Comparison of ENCODE assay signal across 27 mouse cellular contexts in genomic region chr3:78073040-78073439, GRCm38 (mm10).
DNase-seq lines count a peak whose midpoint lies in the region; ATAC-seq and TF ChIP-seq lines count a peak whose summit lies in the region.
"Had no signal": no experiment of that assay in that cellular context is flagged by ENCODE, and none has a peak within 500 bp of the region (broad histone marks: within the 10 kb centered on the region; RNA-seq: fewer than 3 reads in every experiment).

No protein-coding gene starts in this region.

- no peak overlapping the region for H3K4me2 ChIP-seq in neural tube, embryonic 12.5 days (replicated peaks)
- H3K4me2 ChIP-seq in neural tube, embryonic 15.5 days = no peak overlapping the region
- H3K4me2 ChIP-seq: embryonic facial prominence, embryonic 12.5 days; forebrain, embryonic 12.5 days; heart, embryonic 15.5 days; intestine, embryonic 15.5 days; limb, embryonic 12.5 days; liver, embryonic 15.5 days; lung, embryonic 14.5 days; midbrain, embryonic 11.5 days had no signal

- no peaks in the 10 kb centered on the region for H3K4me1 ChIP-seq in neural tube, embryonic 12.5 days
- H3K4me1 ChIP-seq in neural tube, embryonic 15.5 days = no peaks in the 10 kb centered on the region
- H3K4me1 ChIP-seq in embryonic facial prominence, embryonic 10.5 days = no peaks in the 10 kb centered on the region
- peaks cover 7% of the 10 kb centered on the region; the same call in 1 of the 2 replicates for H3K4me1 ChIP-seq in limb, embryonic 10.5 days
- H3K4me1 ChIP-seq: embryonic facial prominence, embryonic 12.5 days; forebrain, embryonic 12.5 days; heart, embryonic 15.5 days; intestine, embryonic 15.5 days; liver, embryonic 15.5 days had no signal

- ATAC-seq in neural tube, embryonic 12.5 days (ENCODE audit: low FRiP score, low read depth) = 0 out of 2 replicates have a peak, but pooled peaks have one; percentile 21
- ATAC-seq in neural tube, embryonic 15.5 days (ENCODE audit: low FRiP score) = no peak
- ATAC-seq: hindbrain, embryonic 16.5 days; intestine, embryonic 15.5 days; midbrain, embryonic 16.5 days had no signal

- DNase-seq in embryonic facial prominence, embryonic 10.5 days (ENCODE audit: low spot score) = peak; percentile 21
- peak; percentile 44 for DNase-seq in limb, embryonic 10.5 days (ENCODE audit: low spot score)
- DNase-seq in layer of hippocampus, adult 2 months (ENCODE audit: low spot score in 2 of 2) = no peak
- DNase-seq in ovary, postnatal 14 days (ENCODE audit: low spot score) = no peak
- DNase-seq in kidney, adult 18-20 months = no peak
- DNase-seq: adrenal gland, postnatal 10 days; B cell, adult 2 months; cerebellum, adult 11-12 months; cerebellum, adult 9-11 months; kidney, adult 9 months; kidney, postnatal 10 days; layer of hippocampus, adult 9-11 months; lung, embryonic 14.5 days; thymus, postnatal 4 days had no signal

- H3K27me3 ChIP-seq in neural tube, embryonic 12.5 days (replicated peaks) = no peaks in the 10 kb centered on the region
- H3K27me3 ChIP-seq in neural tube, embryonic 15.5 days (replicated peaks) = no peaks in the 10 kb centered on the region
- H3K27me3 ChIP-seq in embryonic facial prominence, embryonic 10.5 days (replicated peaks; ENCODE audit: low read depth, poor library complexity, severe bottlenecking) = no peaks in the 10 kb centered on the region
- no peaks in the 10 kb centered on the region for H3K27me3 ChIP-seq in limb, embryonic 10.5 days (ENCODE audit: low read depth, poor library complexity, severe bottlenecking)
- H3K27me3 ChIP-seq: CH12.LX; embryonic facial prominence, embryonic 12.5 days; forebrain, embryonic 12.5 days; heart, embryonic 15.5 days; intestine, embryonic 15.5 days; limb, embryonic 12.5 days; liver, embryonic 15.5 days had no signal

- no peak overlapping the region for H3K4me3 ChIP-seq in neural tube, embryonic 12.5 days
- H3K4me3 ChIP-seq in neural tube, embryonic 15.5 days (replicated peaks) = no peak overlapping the region
- H3K4me3 ChIP-seq in embryonic facial prominence, embryonic 10.5 days = no peak overlapping the region
- H3K4me3 ChIP-seq in limb, embryonic 10.5 days = no peak overlapping the region
- no peak overlapping the region for H3K4me3 ChIP-seq in layer of hippocampus, adult 2 months
- H3K4me3 ChIP-seq: embryonic facial prominence, embryonic 12.5 days; erythroblast, embryonic 14.5 days; forebrain, embryonic 12.5 days; heart, embryonic 15.5 days; intestine, embryonic 15.5 days; limb, embryonic 12.5 days; liver, embryonic 15.5 days had no signal

- no peak overlapping the region for H3K27ac ChIP-seq in neural tube, embryonic 12.5 days
- H3K27ac ChIP-seq in neural tube, embryonic 15.5 days (replicated peaks) = no peak overlapping the region
- no peak overlapping the region for H3K27ac ChIP-seq in embryonic facial prominence, embryonic 10.5 days (replicated peaks)
- no peak overlapping the region for H3K27ac ChIP-seq in limb, embryonic 10.5 days
- no peak overlapping the region for H3K27ac ChIP-seq in layer of hippocampus, adult 2 months
- H3K27ac ChIP-seq: embryonic facial prominence, embryonic 12.5 days; forebrain, embryonic 12.5 days; heart, embryonic 15.5 days; intestine, embryonic 15.5 days; limb, embryonic 12.5 days; liver, embryonic 15.5 days had no signal

- H3K36me3 ChIP-seq in neural tube, embryonic 12.5 days = no peaks in the 10 kb centered on the region
- H3K36me3 ChIP-seq in neural tube, embryonic 15.5 days = no peaks in the 10 kb centered on the region
- H3K36me3 ChIP-seq in embryonic facial prominence, embryonic 10.5 days (replicated peaks) = no peaks in the 10 kb centered on the region
- no peaks in the 10 kb centered on the region for H3K36me3 ChIP-seq in limb, embryonic 10.5 days
- H3K36me3 ChIP-seq: embryonic facial prominence, embryonic 12.5 days; forebrain, embryonic 12.5 days; heart, embryonic 15.5 days; intestine, embryonic 15.5 days; limb, embryonic 12.5 days; liver, embryonic 15.5 days had no signal

- H3K9ac ChIP-seq in neural tube, embryonic 12.5 days = no peak overlapping the region
- H3K9ac ChIP-seq in neural tube, embryonic 15.5 days (replicated peaks) = no peak overlapping the region
- H3K9ac ChIP-seq: embryonic facial prominence, embryonic 12.5 days; forebrain, embryonic 12.5 days; heart, embryonic 15.5 days; intestine, embryonic 15.5 days; limb, embryonic 12.5 days; liver, embryonic 15.5 days; lung, embryonic 14.5 days had no signal

- TF ChIP-seq CTCF in layer of hippocampus, adult 2 months (conservative IDR thresholded peaks at IDR 0.05) = no peak

- 57% methylated on average over 1 of the region's 1 CpGs for WGBS in neural tube, embryonic 12.5 days
- 38% methylated on average over 1 of the region's 1 CpGs for WGBS in neural tube, embryonic 15.5 days
- WGBS in embryonic facial prominence, embryonic 10.5 days = 34% methylated on average over 1 of the region's 1 CpGs
- 38% methylated on average over 1 of the region's 1 CpGs for WGBS in limb, embryonic 10.5 days

- no peaks in the 10 kb centered on the region for H3K9me3 ChIP-seq in neural tube, embryonic 12.5 days
- no peaks in the 10 kb centered on the region for H3K9me3 ChIP-seq in neural tube, embryonic 15.5 days (replicated peaks)
- H3K9me3 ChIP-seq in embryonic facial prominence, embryonic 10.5 days = no peaks in the 10 kb centered on the region
- no peaks in the 10 kb centered on the region for H3K9me3 ChIP-seq in limb, embryonic 10.5 days (replicated peaks)
- H3K9me3 ChIP-seq: embryonic facial prominence, embryonic 12.5 days; forebrain, embryonic 12.5 days; heart, embryonic 15.5 days; intestine, embryonic 15.5 days; limb, embryonic 12.5 days; liver, embryonic 15.5 days had no signal

Comparison
In these comparisons a context has a peak if more than half of its experiments do, and no peak if none do; other contexts are left out.
1. DNase-seq: peak in embryonic facial prominence, embryonic 10.5 days (single experiment) and limb, embryonic 10.5 days (single experiment); none in layer of hippocampus, adult 2 months (0 of 2), ovary, postnatal 14 days (single experiment) and kidney, adult 18-20 months (single experiment).